Mouse (Mus musculus): ENCODE measurements around the gene Rnf13. TPM values are rescaled to one million over a fixed set of nuclear protein-coding genes. Genes with fewer than 3 reads are reported as not detected.
"Not testable (repeated sequence)": the region's sequence is repeated elsewhere in the genome, so short reads cannot be mapped to it uniquely, and the experiment has no call there.

The Rnf13 gene
- polyA plus RNA-seq, 1 experiment from 2014 or later: 83.2 TPM

DNA sequence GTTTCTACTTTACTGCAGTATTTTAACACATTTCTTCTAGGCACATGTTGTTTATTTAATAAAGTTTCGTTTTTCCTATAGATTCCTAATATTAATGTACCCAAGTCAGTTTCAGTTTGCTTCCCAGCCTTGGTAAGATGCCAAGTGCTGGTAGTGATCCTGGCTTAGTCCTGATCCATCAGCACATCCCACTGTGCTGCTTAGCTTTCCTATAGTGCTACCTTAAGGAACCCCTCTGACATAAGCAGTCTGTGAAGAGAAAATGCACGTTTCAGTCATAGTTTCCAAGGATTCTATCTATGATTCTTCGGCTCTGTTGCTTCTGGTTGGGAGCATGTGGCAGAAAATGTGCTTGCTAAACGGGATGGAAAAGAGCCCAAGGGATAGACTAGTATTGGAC is 52.6 kb downstream of the Rnf13 start:
- Histone ChIP-seq H3K27ac (replicated peaks) (no peak overlapping the region), H3K27me3 (no peaks in the 10 kb centered on the region), H3K9ac (no peak overlapping the region), H3K9me3 (no peaks in the 10 kb centered on the region), H3K4me2 (no peak overlapping the region), H3K36me3 (no peaks in the 10 kb centered on the region), H3K4me3 (no peak overlapping the region), H3K4me1 (replicated peaks) (0 out of 2 replicates have a peak, but pooled peaks cover 3% of the 10 kb centered on the region)
- ATAC-seq (ENCODE audit: low read depth): no peak
- 83% methylated on average over 4 of the region's 4 CpGs for WGBS

- 0 out of 2 replicates have a peak, but pooled peaks cover 3% of the 10 kb centered on the region for H3K4me1 ChIP-seq (replicated peaks)
- H3K9me3 ChIP-seq: no peaks in the 10 kb centered on the region
- no peak overlapping the region for H3K27ac ChIP-seq (replicated peaks)
- no peak overlapping the region for H3K4me3 ChIP-seq
- no peaks in the 10 kb centered on the region for H3K27me3 ChIP-seq
- H3K36me3 ChIP-seq: no peaks in the 10 kb centered on the region
- no peak overlapping the region for H3K4me2 ChIP-seq
- no peak overlapping the region for H3K9ac ChIP-seq
- WGBS: 71% methylated on average over 7 of the region's 7 CpGs
- ATAC-seq (ENCODE audit: low read depth): no peak
Observed at GRCm38 (mm10) chr3:57789005-57789962, 53.4 kb downstream of the Rnf13 start.

GRCm38 (mm10) chr3:57791104-57791503 is 55.2 kb downstream of the Rnf13 start:
- Histone ChIP-seq H3K27ac (replicated peaks) (no peak overlapping the region), H3K9me3 (no peaks in the 10 kb centered on the region), H3K27me3 (no peaks in the 10 kb centered on the region), H3K4me1 (replicated peaks) (0 out of 2 replicates have a peak, but pooled peaks cover 3% of the 10 kb centered on the region), H3K9ac (no peak overlapping the region), H3K36me3 (no peaks in the 10 kb centered on the region), H3K4me2 (no peak overlapping the region), H3K4me3 (no peak overlapping the region)
- 39% methylated on average over 3 of the region's 3 CpGs for WGBS
- no peak for ATAC-seq (ENCODE audit: low read depth)

DNA sequence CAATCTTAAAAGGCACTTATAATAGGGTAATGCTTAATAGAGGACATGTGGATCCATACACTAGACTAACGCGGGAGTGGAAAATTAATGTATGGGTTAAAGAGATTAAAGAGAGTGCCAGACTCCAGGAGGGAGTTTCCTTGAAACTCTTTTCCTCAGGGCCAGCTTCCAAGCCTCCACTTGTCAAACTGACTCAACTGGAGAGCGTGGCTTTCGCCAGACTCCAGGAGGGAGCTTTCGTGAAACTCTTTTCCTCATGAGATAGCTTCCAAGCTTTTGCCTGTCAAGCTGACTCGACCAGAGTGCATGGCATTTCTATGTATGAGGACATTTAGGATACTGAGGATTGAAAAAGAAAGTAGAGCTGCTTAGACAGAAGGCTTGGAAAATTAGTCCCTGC is 59.2 kb downstream of the Rnf13 start:
- H3K4me3 ChIP-seq; H3K27me3 ChIP-seq; H3K36me3 ChIP-seq; H3K4me1 ChIP-seq (replicated peaks); ATAC-seq (ENCODE audit: low read depth); H3K9ac ChIP-seq; H3K9me3 ChIP-seq; H3K4me2 ChIP-seq; H3K27ac ChIP-seq (replicated peaks): not testable (repeated sequence)
- 63% methylated on average over 6 of the region's 6 CpGs for WGBS

DNA sequence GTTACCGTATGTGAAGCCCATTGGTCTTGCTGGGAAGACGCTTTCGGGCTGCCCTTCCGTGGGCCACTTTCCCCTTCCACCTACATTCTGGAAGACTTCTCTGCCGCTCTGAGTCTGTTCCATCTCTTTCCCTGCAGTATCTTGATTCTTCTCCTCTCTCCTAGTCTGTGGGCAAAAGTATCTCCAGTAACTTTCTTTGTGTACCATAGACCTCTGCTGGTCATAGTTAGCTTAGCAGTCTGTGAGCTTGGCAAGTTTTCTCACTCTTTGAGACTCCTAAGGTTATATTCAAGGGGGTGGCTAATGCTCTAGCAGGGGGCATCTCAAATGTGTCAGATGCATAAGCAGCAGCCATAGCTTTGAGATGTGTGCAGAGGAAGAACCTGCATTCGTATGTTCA is 79.6 kb downstream of the Rnf13 start:
- ATAC-seq (ENCODE audit: low read depth): no peak
- H3K9me3 ChIP-seq: no peaks in the 10 kb centered on the region
- H3K4me2 ChIP-seq: no peak overlapping the region
- no peaks in the 10 kb centered on the region for H3K27me3 ChIP-seq
- H3K27ac ChIP-seq (replicated peaks): no peak overlapping the region
- WGBS: 86% methylated on average over 6 of the region's 6 CpGs
- no peaks in the 10 kb centered on the region for H3K36me3 ChIP-seq
- H3K9ac ChIP-seq: no peak overlapping the region
- no peak overlapping the region for H3K4me3 ChIP-seq
- no peaks in the 10 kb centered on the region for H3K4me1 ChIP-seq (replicated peaks)

DNA sequence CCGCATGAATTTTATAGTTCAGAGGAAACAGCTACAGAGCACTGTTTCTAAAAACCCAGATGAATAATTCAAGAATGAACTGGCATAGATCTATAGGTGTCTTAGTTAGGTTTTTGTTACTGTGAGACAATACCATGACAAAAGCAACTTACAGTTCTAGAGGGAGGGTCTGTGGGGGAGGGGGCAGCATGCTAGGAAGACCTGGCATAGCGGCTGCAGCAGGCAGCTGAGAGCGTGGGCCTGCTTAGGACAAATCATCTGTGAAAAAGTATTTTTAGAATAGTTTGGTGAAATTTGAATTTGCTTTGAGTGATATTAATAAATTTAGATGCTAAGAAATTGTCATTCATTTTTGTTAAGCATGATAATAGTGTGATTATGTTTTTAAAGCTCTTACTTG is 90.0 kb downstream of the Rnf13 start:
- Histone ChIP-seq H3K27me3 (no peaks in the 10 kb centered on the region), H3K9me3 (no peaks in the 10 kb centered on the region), H3K4me3 (no peak overlapping the region), H3K9ac (no peak overlapping the region), H3K36me3 (peaks cover 33% of the 10 kb centered on the region), H3K4me1 (replicated peaks) (no peaks in the 10 kb centered on the region), H3K4me2 (no peak overlapping the region), H3K27ac (replicated peaks) (no peak overlapping the region)
- ATAC-seq (ENCODE audit: low read depth): no peak
- 87% methylated on average over 3 of the region's 3 CpGs for WGBS

DNA sequence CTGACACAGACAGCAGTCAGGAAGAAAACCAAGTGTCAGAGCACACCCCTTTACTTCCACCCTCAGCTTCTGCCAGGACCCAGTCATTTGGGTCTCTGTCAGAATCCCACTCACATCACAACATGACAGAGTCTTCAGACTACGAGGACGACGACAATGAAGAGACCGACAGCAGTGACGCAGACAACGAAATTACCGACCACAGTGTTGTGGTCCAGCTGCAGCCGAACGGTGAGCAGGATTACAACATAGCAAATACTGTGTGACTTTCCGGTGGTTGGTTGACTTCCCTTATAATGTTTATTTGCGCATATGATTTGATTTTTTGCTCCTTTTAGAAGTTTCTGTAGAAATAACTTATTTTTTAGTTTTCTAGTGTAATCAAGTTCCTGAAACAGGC is 97.7 kb downstream of the Rnf13 start:
- no peak for ATAC-seq (ENCODE audit: low read depth)
- Histone ChIP-seq H3K4me3 (no peak overlapping the region), H3K4me2 (no peak overlapping the region), H3K4me1 (replicated peaks) (no peaks in the 10 kb centered on the region), H3K27me3 (no peaks in the 10 kb centered on the region), H3K36me3 (peaks cover 34% of the 10 kb centered on the region), H3K9ac (no peak overlapping the region), H3K27ac (replicated peaks) (no peak overlapping the region), H3K9me3 (no peaks in the 10 kb centered on the region)
- 92% methylated on average over 11 of the region's 11 CpGs for WGBS

GRCm38 (mm10) chr3:57836911-57837310 is 101.0 kb downstream of the Rnf13 start:
- 89% methylated on average over 4 of the region's 4 CpGs for WGBS
- Histone ChIP-seq H3K9ac (no peak overlapping the region), H3K4me2 (no peak overlapping the region), H3K4me1 (replicated peaks) (no peaks in the 10 kb centered on the region), H3K36me3 (peaks cover 47% of the 10 kb centered on the region), H3K9me3 (no peaks in the 10 kb centered on the region), H3K27me3 (no peaks in the 10 kb centered on the region), H3K4me3 (no peak overlapping the region), H3K27ac (replicated peaks) (no peak overlapping the region)
- ATAC-seq (ENCODE audit: low read depth): no peak

- no peak for ATAC-seq (ENCODE audit: low read depth)
- Histone ChIP-seq H3K36me3 (peaks cover 50% of the 10 kb centered on the region), H3K9ac (no peak overlapping the region), H3K9me3 (no peaks in the 10 kb centered on the region), H3K4me1 (replicated peaks) (peaks cover 41% of the 10 kb centered on the region), H3K27ac (replicated peaks) (no peak overlapping the region), H3K4me3 (no peak overlapping the region), H3K4me2 (no peak overlapping the region), H3K27me3 (no peaks in the 10 kb centered on the region)
Observed at GRCm38 (mm10) chr3:57843775-57844174, 107.9 kb downstream of the Rnf13 start.

DNA sequence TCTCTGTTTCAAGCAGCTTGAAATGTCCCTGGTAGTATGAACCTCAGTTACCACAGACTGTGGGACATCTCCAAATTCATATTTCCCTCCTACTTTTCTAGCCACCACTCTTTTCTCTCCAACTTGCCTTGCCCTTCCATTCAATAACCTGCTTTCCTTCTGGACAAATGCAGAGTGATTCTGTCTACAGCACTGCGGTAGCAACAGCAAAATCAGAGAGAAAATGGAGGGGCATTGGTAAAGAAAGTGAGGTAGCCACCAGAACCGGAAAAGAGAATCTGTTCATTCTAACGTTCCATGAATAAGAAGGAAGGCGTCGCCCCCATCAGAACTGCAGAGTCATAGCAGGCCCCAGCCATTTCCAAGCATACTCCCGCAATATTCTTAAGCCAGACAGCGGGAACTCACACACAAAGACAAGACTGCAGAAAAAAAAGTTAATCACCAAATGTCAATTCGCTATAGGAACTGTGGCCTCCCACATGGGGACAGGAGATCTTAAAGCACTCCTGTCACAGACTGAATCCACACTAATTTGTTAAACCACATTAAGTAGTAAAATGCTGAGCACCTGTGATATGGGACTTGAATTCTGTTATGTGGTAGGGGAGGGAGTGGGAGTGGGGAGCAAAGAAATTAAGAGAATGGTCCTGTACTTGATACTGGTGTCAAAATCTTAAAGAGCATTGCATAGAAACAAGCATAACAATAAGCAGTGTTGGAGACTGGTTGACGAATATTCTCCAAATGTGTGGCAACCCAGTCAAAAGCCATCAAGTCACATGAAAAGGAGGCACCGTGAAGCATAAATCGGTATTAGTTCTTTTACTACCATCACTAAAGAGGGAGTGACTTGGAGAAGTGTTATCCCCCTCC is 110.2 kb downstream of the Rnf13 start:
- ATAC-seq (ENCODE audit: low read depth): no peak
- Histone ChIP-seq H3K4me3 (peak overlapping the region; percentile 96), H3K9ac (peak overlapping the region; percentile 99), H3K27me3 (no peaks in the 10 kb centered on the region), H3K36me3 (peaks cover 34% of the 10 kb centered on the region), H3K9me3 (no peaks in the 10 kb centered on the region), H3K4me2 (peak overlapping the region; percentile 85), H3K4me1 (replicated peaks) (peaks cover 41% of the 10 kb centered on the region), H3K27ac (replicated peaks) (peak overlapping the region; percentile 100)
- 7% methylated on average over 11 of the region's 11 CpGs for WGBS

GRCm38 (mm10) chr3:57846662-57846911 is 110.7 kb downstream of the Rnf13 start:
- peak overlapping the region; percentile 96 for H3K4me3 ChIP-seq
- peak overlapping the region; percentile 100 for H3K27ac ChIP-seq (replicated peaks)
- H3K4me1 ChIP-seq (replicated peaks): peaks cover 41% of the 10 kb centered on the region
- H3K36me3 ChIP-seq: peaks cover 28% of the 10 kb centered on the region
- peak overlapping the region; percentile 85 for H3K4me2 ChIP-seq
- H3K9me3 ChIP-seq: no peaks in the 10 kb centered on the region
- no peaks in the 10 kb centered on the region for H3K27me3 ChIP-seq
- peak overlapping the region; percentile 99 for H3K9ac ChIP-seq
- peak; percentile 3; the same call in 1 of the 2 replicates for ATAC-seq (ENCODE audit: low read depth)
- WGBS: under 1% methylated on average over 9 of the region's 9 CpGs
